Mouse (Mus musculus) MEL-GATA-1-ER (cell line): ENCODE measurements around the gene Sepsecs.

Source experiments
- DNase-seq: peaks from one replicate; pipeline ENCODE4 v3.0.0-alpha.2; 2012; ENCODE audit warnings: low read depth; ENCODE audit errors: extremely low read depth

Sepsecs gene

DNA sequence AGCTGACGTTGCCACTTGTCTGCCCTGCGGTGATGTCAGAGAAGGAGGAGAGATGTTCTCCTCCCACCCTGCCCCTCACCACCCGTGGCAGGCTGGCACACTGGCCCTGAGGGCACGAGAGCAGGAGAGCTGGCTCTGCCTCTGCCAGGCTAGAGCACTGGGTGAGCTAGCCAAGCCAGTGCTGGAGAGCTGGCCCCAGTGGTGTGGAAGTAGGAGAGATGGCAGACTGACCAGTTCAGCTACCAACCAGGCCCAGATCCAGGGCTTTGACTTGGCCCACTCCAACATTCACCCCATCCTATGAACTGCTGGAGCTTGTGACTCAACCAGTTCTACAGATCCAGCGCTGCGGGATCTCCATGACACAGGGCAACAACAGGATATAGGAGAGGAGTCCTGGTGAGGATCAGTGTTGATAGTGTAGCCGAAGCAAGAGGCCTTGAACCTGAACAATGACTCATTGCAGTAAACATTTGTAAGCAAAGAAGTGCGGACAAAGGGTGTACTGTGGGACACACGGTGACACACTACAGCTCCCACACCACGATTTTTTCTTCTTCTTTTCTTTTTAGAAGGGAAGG, 58.1 kb downstream of the Sepsecs start:
- DNase-seq: no peak

DNA sequence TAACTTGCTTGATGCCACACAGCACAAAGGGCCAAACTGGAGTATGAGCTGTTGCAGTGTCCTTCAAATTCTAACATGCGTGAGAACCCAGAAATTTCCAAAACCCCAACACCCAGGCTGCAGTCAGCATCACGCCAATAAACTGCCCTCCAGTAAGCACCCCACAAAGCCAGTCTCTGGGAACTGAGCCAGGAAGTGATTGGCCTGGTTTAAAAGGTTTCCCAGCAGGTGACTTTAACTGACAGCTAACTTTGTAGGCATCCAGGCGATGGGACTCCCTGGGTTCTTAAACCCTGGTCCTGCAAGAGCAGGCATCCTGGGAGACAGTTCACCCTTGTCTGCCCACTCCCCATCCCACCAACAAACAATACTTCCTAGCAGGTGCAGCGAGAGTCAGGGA, 59.2 kb downstream of the Sepsecs start:
- no peak for DNase-seq

DNA sequence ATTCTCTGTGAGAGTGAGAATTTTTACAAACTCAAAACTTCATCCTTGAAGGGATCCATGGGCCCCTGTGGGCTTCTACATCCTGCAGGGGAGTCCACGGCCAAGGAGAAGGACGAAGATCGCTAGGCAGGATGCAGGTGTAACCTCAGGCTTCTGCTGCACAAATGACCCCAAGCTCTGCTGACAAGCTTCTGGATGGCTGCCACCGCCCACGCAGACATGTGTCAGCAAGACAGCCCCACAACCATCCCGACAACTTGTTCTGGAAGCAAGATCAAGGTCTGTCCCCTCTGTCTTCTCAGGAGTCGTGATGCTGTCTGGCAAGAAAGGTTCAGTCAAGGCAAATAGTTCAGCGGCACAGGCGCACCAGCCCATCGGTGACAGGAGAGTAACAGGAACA, 59.8 kb downstream of the Sepsecs start:
- no peak for DNase-seq

DNA sequence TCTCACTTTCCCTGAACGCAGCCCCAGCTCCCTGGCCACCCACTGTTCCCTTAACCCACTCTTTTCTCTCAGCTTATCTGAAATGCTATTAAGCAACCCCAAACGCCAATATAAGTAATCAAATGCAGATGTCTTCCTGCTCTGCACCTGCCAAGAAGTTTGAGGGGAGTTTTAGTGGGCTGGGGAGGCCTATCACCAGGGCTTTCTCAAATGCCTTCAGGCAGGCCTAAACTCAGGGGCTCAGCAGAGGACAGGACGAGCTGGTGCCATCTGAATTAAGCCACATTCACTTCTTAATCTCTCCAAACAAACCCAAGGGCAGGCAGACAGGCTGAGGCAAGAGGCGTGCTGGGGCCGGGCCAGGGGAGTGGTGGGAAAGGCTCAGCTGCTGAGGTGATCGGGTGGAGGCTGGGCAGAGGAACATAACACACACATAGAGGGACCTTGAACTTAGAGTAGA, 64.9 kb downstream of the Sepsecs start:
- no peak for DNase-seq

DNA sequence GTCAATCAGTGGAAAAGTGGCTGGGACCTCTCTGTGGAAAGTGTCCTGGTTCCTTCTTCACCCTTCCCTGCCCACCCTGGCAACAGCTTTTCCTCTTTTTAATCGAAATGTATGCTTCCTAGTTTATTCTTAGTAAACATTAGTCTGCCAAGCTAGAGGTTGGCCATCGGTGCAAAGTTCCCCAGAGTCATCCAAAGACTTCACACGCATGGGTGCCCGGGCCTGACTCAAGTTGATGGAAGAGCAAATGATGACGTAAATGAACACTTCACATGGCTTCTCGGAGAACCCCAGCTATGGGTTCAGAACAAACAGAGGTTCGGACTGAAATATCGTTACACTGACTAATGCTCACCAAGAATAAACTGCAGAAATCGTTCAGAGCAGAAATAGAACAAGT, 78.9 kb downstream of the Sepsecs start:
- DNase-seq: no peak
